Mouse (Mus musculus) adrenal gland, adult 18-20 months (tissue): ENCODE results near the gene Gm20517. TPM values are rescaled to one million over a fixed set of nuclear protein-coding genes. Genes with fewer than 3 reads are reported as not detected.

ENCODE experiments used
- DNase-seq, 2 experiments: peaks; one replicate each; pipeline ENCODE4 v3.0.0; 2021 to 2022; ENCODE audit warnings: low spot score in 2 of 2
- long read RNA-seq, 2 experiments: library from polyadenylated mRNA; stranded (forward); transcript quantifications; one replicate each; pipeline ENCODE4 v2.0.0; 2021
- total RNA-seq, 2 experiments: library from RNA; stranded (reverse); gene quantifications; 1 replicate in 1 of 2; 2 replicates in 1 of 2; pipeline ENCODE4 v1.2.3; 2021

Gm20517 gene
- 1 to 10 TPM; 1.6 to 3.4 TPM for total RNA-seq
- long read RNA-seq, experiment 1, partial matches to known transcripts = 1 of 6 reads
- long read RNA-seq, experiment 1, other reads (novel, unspliced or antisense) = 5 of 6 reads
- long read RNA-seq, experiment 2, partial matches to known transcripts = 0 of 3 reads
- long read RNA-seq, experiment 2, other reads (novel, unspliced or antisense) = 3 of 3 reads

DNA sequence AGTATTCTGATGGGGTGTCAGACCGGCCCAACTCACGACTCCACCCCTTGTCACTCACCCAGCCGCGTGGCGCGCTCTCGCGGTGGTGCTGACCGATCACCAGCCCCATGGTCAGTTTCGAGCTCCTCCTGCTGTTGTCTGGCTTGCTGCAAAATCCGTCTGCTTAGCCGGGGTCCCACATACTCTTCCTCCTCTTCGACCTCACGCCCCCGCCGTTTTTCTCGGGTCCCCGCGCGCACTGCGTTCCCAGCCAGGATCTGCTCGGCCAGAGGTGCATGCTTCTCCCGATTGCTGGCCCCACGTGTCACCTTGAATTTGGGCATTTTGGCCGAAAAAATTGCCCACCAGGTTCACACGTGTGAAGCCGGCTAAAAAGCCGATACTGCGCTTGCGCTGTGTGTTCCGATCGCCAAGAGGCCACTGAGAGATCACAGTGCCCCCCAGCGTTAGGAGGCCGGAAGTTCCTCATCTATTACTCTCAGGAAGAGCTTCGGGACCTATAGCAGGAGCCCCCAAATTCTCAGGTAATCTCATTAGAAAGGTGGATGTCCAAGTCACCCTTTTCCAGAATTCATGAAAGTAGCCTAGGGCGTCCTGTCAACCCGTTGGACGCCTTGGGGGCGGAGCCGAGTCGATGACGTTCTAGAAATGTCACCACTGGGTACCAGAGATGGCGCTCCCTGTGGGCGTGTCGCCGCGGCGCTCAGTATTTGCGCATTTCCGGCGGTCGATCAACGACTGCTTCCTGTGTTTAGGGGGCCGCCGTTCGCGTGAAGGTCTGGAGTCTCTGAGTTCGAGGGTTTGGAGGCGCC is at the start of gene Gm20517, which contains the start of the genes Bysl and Med20:
Gene Gm20517 (plus strand): TSS at position 741 of the 812 bp plus-strand sequence.
Gene Bysl (minus strand): TSS at position 644 of the 812 bp plus-strand sequence.
Gene Med20 (plus strand): TSS at position 734 of the 812 bp plus-strand sequence.
- DNase-seq = peak; percentile 97 to 98

DNA sequence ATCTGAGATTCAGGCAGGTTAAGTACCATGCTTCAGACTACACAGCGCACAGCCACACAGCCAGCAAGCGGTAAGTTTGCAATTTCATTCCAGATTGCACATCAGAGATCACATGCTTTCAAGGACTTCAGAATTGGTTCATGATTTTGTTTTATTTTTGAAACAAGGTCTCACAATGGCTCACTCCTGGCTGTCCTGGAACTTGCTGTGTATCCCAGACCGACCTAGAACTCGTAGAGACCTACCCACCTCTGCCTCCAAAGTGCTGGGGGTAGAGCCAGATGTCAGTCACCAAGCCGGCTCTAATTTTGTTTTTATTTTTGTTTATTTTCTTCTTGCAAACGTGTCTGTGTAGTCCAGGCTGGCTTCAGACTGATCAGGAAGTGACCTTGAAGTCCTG is 48.5 kb upstream of the Gm20517 start:
- peak in 1 of 2 experiments; percentile 25 for DNase-seq

DNA sequence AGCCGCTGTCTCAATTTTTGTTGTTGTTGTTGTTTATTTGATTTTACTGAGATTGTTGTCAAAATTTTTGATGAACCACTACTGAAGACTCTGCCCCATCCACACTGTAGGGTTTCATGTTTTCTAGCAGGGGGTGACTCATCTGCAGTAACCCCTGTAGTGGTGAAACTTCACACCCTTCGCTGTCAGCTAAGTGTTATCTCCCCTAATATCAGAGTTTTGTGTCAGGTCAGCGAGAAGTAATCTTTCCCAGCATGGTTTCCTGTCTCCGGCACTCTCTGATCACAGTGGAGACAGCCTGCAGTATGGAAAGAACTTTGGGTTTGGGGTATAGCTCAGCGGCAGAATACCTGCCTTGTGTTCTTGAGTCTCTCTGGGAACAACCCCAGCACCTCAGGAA is 46.8 kb upstream of the Gm20517 start:
- DNase-seq = no peak

DNA sequence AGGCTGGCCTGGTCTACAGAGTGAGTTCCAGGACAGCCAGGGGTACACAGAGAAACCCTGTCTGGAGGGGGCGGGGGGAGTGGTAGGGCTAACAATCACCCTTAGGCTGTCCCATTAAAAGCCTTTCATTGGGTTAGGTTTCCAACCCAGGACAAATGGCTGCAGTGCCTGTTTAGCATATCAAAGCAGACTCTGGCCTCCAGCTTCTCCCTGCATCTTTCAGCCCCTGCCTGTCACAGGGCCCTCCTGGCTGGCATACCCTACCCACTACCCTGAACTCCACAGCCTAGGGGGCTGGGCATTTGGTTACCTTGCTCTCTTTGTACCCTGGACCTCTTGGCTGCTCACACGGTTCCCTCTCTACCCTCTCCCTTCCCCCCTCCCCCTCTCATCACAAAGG is 45.3 kb upstream of the Gm20517 start:
- no peak for DNase-seq

DNA sequence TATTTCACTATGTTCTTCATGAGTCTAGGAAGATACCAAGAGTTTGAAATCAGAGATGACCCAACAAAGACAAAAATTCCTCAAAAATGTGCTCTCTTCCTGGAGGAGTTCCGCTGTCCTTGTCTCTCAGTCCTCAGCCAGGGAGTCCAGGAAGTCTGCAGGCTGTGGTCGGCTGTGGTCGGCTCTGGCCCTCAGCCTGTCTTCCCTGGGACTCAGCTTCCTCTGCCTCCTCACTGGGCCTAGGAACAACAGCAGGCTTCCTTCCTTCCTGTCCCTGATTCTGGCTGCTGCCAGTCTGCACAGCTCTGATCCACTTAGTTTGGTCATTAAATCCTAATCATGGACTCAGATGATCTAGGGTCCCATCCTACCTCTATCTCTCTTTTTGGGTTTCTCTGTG is 44.1 kb upstream of the Gm20517 start:
- DNase-seq = no peak

DNA sequence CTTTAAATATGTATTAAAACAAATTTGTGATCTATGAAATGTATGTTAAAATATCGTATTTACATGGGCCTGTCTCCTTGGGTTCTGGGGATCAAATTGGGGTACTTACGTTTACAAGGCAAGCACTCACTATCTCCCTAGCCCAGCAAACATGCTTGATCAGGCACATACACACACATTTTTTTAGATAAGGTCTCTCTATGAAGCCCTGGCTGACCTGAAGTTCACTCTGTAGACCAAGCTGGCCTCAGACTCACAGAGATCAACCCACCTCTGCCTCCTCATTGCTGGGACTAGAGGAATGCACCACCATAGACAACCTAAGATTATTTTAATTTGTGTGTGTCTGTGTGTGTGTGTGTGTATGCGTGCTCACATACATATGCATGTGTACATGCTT is 43.0 kb upstream of the Gm20517 start:
- DNase-seq = no peak

DNA sequence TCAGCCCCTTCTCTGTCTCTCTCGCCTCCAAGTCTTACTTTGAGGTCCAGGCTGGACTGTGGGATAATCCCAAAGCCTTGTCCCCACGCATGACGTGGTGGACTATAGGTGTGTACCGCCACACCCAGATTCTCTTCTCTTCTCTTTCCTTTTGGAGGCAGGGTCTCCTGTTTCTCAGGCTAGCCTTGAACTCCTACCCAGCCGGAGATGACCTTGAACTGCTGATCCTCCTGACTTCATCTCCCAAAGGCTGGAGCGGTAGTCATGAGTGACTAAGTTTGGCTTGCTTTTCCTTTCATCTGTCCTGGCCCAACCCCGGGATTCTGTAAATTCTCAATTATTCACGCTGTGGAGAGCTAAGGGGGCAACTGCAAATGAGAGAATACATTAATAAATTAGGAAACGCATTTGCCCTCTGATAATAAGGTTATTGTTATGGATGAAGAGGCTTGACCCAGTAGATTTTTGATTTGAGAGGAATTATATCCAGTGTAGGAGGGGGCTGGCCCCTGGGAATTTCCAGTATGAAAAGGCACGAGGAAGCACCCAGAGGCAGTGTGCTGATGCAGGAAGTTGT is 42.4 kb upstream of the Gm20517 start:
- DNase-seq = no peak

DNA sequence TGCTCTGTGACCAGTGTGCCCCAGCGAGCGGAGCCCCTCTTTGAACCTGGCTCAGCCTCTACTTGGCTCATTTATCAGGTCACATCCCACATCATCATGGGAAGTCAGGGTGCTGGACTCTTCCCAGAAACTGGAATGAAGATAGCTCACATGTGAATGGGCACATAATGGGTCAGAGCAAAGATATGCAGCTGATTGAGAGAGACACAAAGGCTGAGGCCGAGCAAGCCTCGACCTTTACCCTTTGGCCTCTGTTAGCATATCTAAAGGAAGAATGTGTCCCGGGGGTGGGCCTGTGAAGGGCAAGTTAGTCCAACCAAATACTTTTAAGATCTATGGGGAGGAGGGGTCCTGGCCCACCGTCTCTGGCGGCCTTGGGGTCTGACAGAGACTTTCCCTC is 39.8 kb upstream of the Gm20517 start:
- no peak for DNase-seq

DNA sequence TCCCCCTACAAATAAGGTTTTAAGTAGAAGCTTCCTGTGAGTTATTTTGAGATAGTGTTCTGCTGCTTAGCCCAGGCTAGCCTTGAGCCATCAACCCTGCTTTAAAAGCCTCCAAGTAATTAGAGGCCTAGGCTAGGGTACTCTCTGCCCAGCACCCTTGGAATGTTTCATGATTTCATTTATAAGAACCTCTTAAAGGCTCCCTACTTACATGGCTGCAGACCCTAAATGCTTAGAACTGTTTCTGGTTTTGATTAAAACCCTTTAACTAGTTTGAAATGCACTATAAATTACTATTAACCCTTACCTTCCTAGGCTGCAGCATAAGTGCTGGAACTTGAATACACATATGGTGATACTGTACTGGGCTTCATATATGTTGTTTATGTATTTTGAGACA is 39.0 kb upstream of the Gm20517 start:
- no peak for DNase-seq

DNA sequence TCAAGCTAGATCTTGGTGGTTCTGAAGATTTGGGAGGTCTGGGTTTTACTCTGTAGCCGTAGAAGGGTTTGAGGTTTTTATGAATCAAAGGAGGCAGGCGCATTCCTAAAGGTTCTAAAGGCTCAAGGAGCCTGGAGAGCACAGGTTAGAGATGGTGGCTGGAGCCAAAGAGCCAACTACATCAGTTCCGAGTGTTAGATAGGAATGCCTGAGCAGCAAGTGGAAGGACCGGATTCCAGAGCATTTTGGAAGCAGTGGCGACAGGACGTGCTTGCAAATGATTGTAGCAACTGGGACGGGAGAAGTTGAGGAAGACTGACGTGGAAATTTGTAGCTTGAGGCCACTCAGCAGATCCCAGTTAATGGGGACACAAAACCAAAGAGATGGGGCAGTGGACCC is 37.4 kb upstream of the Gm20517 start:
- no peak for DNase-seq

DNA sequence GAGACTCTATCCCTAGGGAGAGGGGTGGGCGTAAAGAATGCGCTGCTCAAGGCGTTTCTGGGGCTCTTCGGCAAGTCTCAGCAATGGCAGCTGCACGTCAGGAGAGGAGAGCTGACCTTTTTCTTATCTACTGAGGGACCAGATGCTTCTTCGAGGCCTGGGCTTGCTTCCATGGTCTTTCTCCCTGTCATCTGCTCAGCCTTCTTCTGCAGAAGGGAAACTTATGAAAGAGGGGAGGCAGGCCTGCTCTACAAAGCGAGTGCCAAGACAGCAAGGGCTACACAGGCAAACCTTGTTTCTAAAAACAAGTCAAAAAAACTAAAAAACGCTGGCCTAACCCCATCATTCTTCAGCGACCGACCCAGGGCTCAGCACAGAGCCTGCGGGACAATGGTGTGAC is 36.6 kb upstream of the Gm20517 start:
- DNase-seq = no peak

DNA sequence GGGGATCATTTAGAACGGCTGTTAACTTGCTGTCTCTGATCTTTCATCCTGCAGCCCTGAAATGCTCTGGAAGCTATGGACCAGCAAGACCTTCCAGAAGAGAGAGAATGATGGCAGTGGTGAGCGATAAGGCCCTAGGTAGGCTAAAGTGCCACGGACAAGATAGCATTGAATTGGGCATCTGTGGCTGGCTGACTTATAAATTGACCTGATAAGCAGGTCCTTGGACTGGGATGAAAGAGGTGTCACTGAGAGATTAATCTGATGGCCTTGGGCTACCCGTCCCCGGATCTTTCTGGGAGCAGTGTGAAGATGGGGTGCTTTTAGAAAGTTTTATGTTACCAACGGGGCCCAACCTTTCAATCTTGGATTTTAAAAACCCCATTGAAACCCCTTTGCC is 32.7 kb upstream of the Gm20517 start:
- DNase-seq = peak in 1 of 2 experiments; percentile 21

DNA sequence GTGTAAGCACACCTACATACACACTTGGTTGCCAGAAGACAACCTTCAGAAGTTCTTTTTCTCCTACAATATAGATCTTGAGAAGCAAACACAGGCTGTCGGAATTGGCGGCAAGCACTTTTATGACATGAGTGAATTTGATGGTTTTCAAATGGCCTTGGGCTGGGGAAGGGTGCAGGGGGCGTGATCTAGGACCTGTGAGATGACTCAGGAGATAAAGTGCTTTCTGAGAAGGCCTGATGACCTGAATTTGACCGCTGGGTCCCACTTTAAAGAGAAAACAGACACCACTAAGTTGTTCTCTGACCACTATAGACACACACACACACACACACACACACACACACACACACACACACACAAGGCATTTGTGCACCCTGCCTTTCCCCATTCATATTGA is 30.4 kb upstream of the Gm20517 start:
- peak in 1 of 2 experiments; percentile 26 for DNase-seq

DNA sequence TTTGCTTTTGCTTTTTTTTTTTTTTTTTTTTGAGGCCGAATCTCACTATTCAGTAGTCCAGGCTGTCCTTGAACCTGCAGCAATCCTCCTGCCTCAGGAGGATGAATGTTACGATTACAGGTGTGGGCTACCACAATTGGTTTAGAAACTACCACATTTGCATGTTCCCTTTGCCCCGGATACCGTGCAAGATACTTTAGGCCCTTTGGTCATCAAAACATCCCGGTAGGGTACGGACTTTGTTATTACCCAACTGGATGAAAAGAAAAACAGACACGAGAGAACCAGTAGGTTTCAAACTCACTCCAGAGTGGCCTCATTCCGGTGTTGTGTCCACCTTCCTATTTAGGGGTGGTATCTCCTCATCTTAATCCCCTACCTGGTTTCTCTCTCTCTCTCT is 22.9 kb upstream of the Gm20517 start:
- no peak for DNase-seq

DNA sequence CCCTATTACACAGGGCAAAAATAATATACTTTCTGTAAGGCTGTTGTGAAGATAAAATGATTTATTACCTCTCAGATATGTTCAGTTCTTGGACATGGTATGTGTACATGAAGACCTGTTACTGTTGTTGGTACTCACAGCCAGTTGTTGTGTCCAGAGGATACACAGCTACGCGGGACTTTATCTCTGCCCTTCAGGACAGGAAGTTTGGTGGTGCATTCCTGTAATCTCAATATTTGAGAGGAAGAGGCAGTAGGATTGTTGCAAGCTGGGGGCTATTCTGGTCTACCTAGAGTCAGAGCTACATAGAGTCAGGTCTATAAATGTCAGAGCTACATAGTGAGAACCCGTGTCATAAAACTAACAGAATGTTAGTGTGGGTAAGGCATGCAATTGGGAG is 20.3 kb upstream of the Gm20517 start:
- no peak for DNase-seq

DNA sequence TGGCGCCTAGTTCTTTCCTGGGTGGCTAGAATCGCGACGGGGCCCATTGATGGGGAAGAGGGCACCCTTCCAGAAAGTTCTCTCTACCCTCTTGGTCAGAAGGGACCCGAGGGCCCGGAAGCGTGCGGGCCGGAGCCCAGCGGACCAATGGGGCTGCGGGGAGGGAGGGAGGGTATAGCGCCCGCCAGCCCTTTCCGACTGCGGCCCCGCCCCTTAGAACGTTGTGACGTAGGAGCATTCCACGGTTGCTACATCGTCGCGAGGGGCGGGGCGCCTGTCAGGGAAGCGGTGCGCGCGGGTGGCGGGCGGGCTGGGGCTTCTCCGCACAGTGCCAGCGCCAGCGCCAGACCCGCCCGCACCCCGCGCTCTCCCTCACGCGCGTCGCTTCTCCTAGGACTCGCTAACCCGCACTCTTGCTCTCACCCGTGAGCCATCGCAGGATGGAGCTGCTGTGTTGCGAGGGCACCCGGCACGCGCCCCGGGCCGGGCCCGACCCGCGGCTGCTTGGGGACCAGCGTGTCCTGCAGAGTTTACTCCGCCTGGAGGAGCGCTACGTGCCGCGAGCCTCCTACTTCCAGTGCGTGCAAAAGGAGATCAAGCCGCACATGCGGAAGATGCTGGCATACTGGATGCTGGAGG is 18.1 kb upstream of the Gm20517 start:
- DNase-seq = peak; percentile 97

DNA sequence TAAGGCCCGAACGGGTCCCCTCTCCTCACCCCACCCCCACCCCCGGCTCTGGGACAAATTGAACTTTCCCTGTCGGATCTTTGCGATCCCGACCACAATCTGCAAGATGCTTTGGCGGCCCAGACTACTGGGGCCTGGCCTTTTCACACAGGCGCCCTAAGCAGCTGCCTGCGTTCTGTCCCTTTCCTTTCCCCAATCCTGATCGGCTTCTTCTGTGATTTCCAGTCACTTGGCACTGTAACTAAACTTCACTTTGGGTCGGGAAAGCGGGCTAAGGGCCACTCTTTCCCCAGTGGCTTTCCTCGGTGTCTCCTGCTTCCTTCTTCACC is 17.6 kb upstream of the Gm20517 start:
- no peak for DNase-seq

DNA sequence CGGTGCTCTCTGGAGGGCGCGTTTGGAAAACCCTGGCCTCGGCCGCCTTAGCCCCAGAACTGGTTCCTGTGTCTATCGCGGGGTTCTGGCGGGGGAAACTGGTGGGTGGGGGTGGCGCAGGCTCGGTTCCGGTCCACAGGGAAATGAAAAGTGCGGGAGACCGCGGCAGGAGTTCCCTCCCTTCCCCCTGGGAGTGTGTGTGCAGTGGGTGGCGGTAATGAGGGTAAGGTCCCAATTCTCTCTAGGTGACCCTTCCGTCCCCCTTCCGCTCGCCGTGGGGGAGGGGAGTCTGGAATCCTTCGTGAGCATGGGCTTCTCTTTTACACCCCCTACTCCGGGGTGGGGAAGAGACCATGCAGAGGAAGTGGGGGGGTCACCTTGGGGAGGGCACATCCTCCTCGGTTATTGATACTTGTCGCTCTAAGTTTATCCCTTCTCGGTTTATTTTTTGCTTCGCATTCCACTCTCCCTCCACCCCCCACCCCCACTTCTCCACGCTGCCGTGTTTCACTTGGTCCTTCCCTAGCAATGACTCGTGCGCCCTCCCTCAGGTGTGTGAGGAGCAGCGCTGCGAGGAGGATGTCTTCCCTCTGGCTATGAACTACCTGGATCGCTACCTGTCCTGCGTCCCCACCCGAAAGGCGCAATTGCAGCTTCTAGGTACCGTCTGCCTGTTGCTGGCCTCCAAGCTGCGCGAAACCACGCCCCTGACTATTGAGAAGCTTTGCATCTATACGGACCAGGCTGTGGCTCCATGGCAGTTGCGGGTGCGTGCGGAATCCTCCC is 17.0 kb upstream of the Gm20517 start:
- DNase-seq = peak; percentile 50 to 56

DNA sequence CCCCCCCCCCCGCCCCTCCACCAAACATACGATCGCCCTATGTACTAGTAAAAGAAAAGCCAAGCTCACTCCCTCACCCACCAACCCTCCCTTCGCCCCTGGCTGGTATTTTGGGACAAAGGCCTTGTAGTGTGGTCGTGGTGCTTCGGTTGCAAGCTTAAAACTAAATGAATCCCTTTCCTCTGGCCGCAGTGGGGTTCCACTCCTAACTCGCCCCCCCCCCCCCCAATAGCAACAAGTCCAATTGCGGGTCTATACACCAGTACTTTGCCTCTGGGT is 16.5 kb upstream of the Gm20517 start:
- no peak for DNase-seq

DNA sequence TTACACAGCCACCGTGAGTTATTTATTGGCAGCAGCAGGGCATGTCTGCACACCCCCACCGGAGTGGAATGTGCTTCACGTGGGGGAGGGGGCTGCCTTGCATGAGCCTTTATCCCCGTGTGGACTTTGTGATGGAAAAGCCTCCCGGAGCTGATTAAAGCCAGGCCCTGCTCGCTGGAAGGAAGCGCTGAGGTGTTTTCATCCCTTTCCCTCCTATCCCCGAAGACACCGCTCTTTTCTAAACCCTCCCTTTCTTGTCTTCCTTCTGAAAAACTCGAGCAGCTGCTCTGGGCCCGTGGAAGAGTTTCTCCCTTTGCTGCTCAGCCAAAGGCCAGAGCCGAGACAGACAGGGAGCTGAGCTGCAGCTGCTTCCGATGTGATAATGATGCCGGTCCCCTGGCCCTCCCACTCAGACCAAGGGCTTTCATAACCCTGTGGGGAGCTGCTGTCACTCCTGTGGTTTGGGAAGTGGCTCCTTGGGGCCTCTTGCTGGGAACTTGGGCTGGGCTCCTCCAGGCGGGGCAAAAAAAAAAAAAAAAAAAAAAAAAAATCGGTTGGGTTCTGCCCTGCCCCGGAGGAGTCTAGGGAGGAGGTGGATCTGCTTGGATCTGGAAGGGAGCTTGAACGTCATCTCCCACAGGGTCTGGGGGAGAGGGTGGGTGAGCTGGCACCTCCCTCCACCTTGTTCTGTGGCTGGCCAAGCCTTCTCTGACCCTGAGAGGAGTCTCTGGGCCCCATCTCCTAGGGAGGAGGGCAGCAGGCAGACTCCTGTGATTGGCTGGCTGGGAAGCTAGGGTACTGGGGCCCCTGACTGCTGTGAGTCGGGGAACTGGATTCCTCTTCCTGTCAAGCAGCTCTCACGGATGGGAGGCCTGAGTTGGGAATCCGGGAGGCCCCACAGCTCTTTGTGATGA is 15.9 kb upstream of the Gm20517 start:
- DNase-seq = peak; percentile 44 to 54
